Mouse (Mus musculus): ENCODE data around the gene 1700001K19Rik. TPM values are rescaled to one million over a fixed set of nuclear protein-coding genes. Genes with fewer than 3 reads are reported as not detected.
"Not testable (repeated sequence)": the region's sequence is repeated elsewhere in the genome, so short reads cannot be mapped to it uniquely, and the experiment has no call there.

The 1700001K19Rik gene
- polyA plus RNA-seq, 1 experiment from 2014 or later: not detected

DNA sequence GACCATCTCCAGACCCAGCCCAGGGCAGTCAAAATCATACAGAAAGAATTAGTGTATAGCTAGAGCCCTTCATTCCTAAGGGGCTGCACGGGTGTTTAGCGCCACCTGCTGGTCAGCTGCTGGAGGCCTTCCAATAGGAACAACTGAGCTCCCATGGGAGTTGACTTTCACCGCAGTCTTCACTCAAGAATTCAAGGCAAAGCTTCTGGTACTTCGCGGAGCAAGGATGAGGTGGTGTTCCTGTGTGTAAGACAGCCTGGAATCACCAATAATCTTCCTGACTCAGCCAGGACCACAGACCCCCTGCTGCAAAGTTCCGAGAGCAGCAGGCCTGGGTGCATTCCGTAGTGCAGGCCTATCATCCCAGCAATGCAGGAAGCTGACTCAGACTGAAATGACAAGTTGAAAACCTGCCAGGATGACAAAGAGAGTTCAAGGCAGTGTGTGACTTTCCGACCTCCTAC is 20.6 kb upstream of the 1700001K19Rik start:
- H3K4me1 ChIP-seq: peaks cover 14% of the 10 kb centered on the region
- H3K27ac ChIP-seq: no peak overlapping the region
- no peaks in the 10 kb centered on the region for H3K9me3 ChIP-seq
- H3K9ac ChIP-seq: no peak overlapping the region
- 31% methylated on average over 8 of the region's 8 CpGs for WGBS
- no peak overlapping the region for H3K4me2 ChIP-seq
- peak; percentile 52; the same call in 1 of the 2 replicates for ATAC-seq (ENCODE audit: low FRiP score)
- H3K36me3 ChIP-seq (replicated peaks): no peaks in the 10 kb centered on the region
- H3K4me3 ChIP-seq (replicated peaks): no peak overlapping the region
- H3K27me3 ChIP-seq: 0 out of 2 replicates have a peak, but pooled peaks cover 17% of the 10 kb centered on the region

DNA sequence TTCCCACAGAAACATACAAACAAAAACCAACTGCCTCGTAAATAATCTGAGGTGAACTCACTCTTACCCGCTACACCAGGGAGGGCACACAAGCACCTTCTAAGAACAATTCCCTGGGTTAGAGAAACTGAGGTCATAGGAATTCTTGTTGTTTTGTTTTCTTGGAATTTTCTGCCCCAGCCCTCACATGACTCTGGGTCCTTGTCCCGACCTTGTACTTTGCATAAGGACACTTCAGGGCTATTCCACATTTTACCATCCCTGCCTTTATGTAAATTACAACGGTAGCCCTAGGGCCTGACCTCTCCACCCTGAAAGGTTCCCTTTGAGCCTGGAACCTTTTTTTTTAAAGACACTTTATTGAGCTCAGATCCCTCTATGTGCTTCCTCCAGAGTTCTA is 20.1 kb upstream of the 1700001K19Rik start, which contains the start of gene Hsp90aa1:
Gene Hsp90aa1, minus strand, starts transcription at position 173 of the 400 bp plus-strand sequence.
- Histone ChIP-seq H3K4me2 (no peak within 1 kb of the TSS), H3K9me3 (no peaks in the 10 kb centered on the region), H3K4me3 (replicated peaks) (no peak within 1 kb of the TSS), H3K4me1 (peaks cover 14% of the 10 kb centered on the region), H3K27me3 (0 out of 2 replicates have a peak, but pooled peaks cover 22% of the 10 kb centered on the region), H3K9ac (no peak within 1 kb of the TSS), H3K27ac (no peak within 1 kb of the TSS), H3K36me3 (replicated peaks) (no peaks in the 10 kb centered on the region)
- WGBS: 48% methylated on average over 4 of the region's 4 CpGs
- no peak for ATAC-seq (ENCODE audit: low FRiP score)

DNA sequence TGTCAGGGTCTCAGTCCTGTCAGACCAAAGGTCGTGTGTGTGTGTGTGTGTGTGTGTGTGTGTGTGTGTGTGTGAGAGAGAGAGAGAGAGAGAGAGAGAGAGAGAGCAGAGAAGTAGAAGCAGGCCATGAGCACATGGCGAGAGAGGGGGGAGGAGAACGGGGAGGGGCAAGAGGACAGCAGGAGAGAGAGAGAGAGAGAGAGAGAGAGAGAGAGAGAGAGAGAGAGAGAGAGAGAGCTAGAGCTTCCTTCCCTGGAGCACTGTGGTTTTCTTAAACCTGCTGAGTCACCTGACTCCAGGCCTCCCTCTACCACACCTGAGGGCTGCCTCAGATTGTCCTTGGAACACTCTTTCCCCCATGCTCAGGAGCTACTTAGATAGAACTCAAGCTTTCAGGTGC is 18.9 kb upstream of the 1700001K19Rik start:
- 13% methylated on average over 1 of the region's 3 CpGs for WGBS
- H3K36me3 ChIP-seq (replicated peaks); H3K4me2 ChIP-seq; H3K4me3 ChIP-seq (replicated peaks); H3K27ac ChIP-seq; H3K9me3 ChIP-seq; ATAC-seq (ENCODE audit: low FRiP score): not testable (repeated sequence)
- 0 out of 2 replicates have a peak, but pooled peaks cover 22% of the 10 kb centered on the region for H3K27me3 ChIP-seq
- 0 out of 2 replicates have a peak overlapping the region, but pooled peaks have one; percentile 12 for H3K9ac ChIP-seq
- peaks cover 12% of the 10 kb centered on the region for H3K4me1 ChIP-seq

DNA sequence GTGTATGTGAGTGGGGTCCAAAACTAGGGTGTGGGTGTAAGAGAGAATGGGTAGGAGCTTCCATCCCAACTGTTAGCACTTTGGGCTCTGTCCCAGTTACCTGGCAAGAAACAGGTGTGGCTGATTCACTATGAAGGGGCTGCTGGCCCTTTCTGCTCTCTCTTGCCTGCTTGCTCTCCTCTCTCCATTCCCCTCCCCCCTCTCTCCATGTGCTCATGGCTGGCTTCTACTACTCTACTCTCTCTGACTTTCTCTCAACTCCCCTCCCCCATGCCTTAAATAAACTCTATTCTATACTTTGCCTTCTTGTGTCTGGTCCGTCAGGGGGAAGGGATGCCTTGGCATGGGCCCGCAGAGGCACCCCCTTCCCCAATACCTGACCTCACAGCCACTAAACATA is 18.3 kb upstream of the 1700001K19Rik start:
- H3K4me2 ChIP-seq: no peak overlapping the region
- H3K36me3 ChIP-seq (replicated peaks): no peaks in the 10 kb centered on the region
- H3K27ac ChIP-seq: no peak overlapping the region
- 0 out of 2 replicates have a peak overlapping the region, but pooled peaks have one; percentile 12 for H3K9ac ChIP-seq
- no peaks in the 10 kb centered on the region for H3K9me3 ChIP-seq
- no peak for ATAC-seq (ENCODE audit: low FRiP score)
- WGBS: 64% methylated on average over 2 of the region's 2 CpGs
- peaks cover 6% of the 10 kb centered on the region for H3K4me1 ChIP-seq
- no peak overlapping the region for H3K4me3 ChIP-seq (replicated peaks)
- 0 out of 2 replicates have a peak, but pooled peaks cover 22% of the 10 kb centered on the region for H3K27me3 ChIP-seq

DNA sequence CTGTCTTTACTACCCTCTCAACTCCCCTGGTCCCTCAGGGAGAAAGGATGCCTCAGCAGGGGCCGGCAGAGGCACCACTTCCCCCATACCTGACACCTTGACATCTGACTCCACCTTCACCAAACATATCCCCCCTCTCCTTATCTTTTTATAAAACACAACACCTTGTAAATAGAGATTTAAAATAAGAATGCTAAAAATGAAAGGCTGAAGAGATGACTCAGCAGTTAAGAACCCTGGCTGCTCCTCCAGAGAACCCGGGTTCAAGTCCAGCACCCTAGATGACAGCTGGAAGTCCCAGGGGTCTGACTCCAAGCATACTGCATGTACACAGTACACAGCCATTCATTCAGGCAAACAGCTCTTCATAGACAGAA is 16.7 kb upstream of the 1700001K19Rik start:
- Histone ChIP-seq H3K4me2 (no peak overlapping the region), H3K9me3 (no peaks in the 10 kb centered on the region), H3K36me3 (replicated peaks) (peaks cover 7% of the 10 kb centered on the region), H3K9ac (no peak overlapping the region), H3K27me3 (0 out of 2 replicates have a peak, but pooled peaks cover 14% of the 10 kb centered on the region), H3K4me1 (peaks cover 13% of the 10 kb centered on the region), H3K4me3 (replicated peaks) (no peak overlapping the region), H3K27ac (no peak overlapping the region)
- ATAC-seq (ENCODE audit: low FRiP score): no peak
- WGBS: 61% methylated on average over 2 of the region's 2 CpGs

DNA sequence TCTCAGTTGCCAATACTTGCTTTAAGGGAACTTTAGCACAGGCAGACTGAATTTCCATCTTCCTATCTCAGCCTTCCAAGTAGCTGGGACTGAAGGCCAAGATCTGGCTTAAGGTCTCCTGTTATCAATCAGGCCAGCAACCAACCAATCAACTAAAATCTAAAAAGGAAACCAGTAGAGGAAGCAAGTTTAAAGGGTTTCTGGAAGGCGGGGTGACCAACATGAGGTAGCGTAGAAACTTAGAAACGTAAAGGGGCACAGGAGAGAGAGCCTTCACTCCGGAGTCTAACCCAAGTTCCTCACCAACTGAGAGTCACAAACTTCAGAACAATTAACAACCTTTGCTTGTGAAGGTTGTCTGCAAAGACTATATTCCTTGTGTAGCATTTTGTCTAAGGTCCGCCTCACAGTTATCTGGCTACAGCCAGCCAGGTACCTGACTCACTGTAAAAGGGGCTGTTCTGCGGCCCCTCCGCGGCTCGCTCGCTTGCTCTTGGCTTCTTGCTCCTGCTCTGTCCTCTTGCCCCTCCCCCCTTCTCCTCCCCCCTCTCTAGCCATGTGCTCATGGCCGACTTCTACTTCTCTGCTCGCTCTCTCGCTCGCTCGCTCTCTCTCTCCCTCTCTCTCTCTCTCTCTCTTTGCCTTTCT is 16.2 kb upstream of the 1700001K19Rik start:
- Histone ChIP-seq H3K4me1 (peaks cover 16% of the 10 kb centered on the region), H3K9ac (no peak overlapping the region), H3K27ac (no peak overlapping the region), H3K9me3 (no peaks in the 10 kb centered on the region), H3K27me3 (0 out of 2 replicates have a peak, but pooled peaks cover 13% of the 10 kb centered on the region), H3K4me2 (no peak overlapping the region), H3K36me3 (replicated peaks) (peaks cover 10% of the 10 kb centered on the region), H3K4me3 (replicated peaks) (no peak overlapping the region)
- no peak for ATAC-seq (ENCODE audit: low FRiP score)
- WGBS: 47% methylated on average over 15 of the region's 15 CpGs

DNA sequence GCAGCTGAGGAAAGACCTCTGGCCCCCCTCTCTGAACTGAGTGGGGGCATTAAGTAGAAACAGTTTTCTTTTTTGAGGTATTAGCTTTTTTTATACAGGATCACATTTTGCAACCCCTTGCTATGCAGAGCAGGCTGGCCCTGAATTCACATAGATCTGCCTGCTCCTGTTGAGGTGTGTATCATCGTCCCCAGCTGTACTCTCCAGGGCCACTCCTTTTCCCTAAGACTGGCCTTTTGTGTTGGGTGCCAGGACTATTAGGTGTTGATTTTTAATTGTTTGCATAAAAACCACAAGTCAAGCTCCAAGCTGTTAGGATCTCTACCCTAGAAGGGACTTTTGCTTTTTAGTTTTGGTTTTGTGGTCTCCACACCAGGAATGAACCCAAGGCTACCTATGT is 15.7 kb upstream of the 1700001K19Rik start:
- Histone ChIP-seq H3K9ac (no peak overlapping the region), H3K27me3 (0 out of 2 replicates have a peak, but pooled peaks cover 13% of the 10 kb centered on the region), H3K36me3 (replicated peaks) (peaks cover 15% of the 10 kb centered on the region), H3K4me3 (replicated peaks) (no peak overlapping the region), H3K27ac (no peak overlapping the region), H3K9me3 (no peaks in the 10 kb centered on the region), H3K4me1 (peaks cover 19% of the 10 kb centered on the region), H3K4me2 (no peak overlapping the region)
- no peak for ATAC-seq (ENCODE audit: low FRiP score)
- 88% methylated on average over 1 of the region's 1 CpGs for WGBS

DNA sequence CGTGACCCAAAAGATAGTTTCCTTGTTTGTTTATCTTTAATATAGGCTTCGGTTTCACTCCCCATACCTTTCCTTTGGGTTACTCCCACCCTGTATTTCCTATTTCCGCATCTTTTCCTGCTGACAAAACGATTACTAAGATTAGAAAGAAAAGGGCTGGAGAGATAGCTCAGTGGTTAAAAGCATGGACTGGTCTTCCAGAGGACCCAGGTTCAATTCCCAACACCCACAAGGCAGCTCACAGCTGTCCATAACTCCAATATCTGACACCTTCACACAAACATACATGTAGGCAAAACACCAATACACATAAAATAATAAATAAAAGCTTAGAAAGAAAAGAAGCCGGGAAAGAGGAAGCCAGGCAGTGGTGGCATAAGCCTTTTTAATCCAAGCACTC is 15.0 kb upstream of the 1700001K19Rik start:
- peaks cover 19% of the 10 kb centered on the region for H3K36me3 ChIP-seq (replicated peaks)
- 0 out of 2 replicates have a peak overlapping the region, but pooled peaks have one; percentile 67 for H3K4me2 ChIP-seq
- peaks cover 19% of the 10 kb centered on the region for H3K4me1 ChIP-seq
- H3K27me3 ChIP-seq: 0 out of 2 replicates have a peak, but pooled peaks cover 13% of the 10 kb centered on the region
- WGBS: 74% methylated on average over 5 of the region's 5 CpGs
- no peaks in the 10 kb centered on the region for H3K9me3 ChIP-seq
- H3K9ac ChIP-seq: no peak overlapping the region
- H3K4me3 ChIP-seq (replicated peaks): no peak overlapping the region
- ATAC-seq (ENCODE audit: low FRiP score): no peak
- no peak overlapping the region for H3K27ac ChIP-seq

DNA sequence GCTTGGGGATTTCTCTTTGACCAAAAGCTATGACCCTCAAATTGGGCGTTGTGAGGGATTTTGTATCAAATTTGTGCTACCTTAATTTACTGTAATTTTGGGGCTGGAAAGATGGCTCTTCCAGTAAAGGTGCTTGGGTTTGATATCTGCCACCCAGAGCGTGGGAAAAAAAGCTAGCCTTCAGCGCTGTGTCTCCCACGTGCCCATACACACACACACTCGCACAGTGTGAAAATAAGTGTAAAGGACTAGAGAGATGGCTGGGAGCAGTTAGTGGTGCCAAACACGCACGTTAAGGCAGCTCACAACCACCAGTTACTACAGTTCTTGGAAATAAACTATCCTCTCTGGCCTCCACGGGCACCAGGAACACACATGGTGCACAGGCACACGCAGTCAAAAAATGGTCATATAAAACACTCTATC is 14.6 kb upstream of the 1700001K19Rik start:
- 45% methylated on average over 9 of the region's 9 CpGs for WGBS
- H3K4me1 ChIP-seq: peaks cover 19% of the 10 kb centered on the region
- H3K36me3 ChIP-seq (replicated peaks): peaks cover 22% of the 10 kb centered on the region
- peak overlapping the region; percentile 97 for H3K4me3 ChIP-seq (replicated peaks)
- H3K27me3 ChIP-seq: 0 out of 2 replicates have a peak, but pooled peaks cover 13% of the 10 kb centered on the region
- ATAC-seq (ENCODE audit: low FRiP score): 0 out of 2 replicates have a peak, but pooled peaks have one; percentile 12
- peak overlapping the region; percentile 84 for H3K27ac ChIP-seq
- H3K9ac ChIP-seq: peak overlapping the region; percentile 99
- H3K4me2 ChIP-seq: peak overlapping the region; percentile 67
- no peaks in the 10 kb centered on the region for H3K9me3 ChIP-seq

DNA sequence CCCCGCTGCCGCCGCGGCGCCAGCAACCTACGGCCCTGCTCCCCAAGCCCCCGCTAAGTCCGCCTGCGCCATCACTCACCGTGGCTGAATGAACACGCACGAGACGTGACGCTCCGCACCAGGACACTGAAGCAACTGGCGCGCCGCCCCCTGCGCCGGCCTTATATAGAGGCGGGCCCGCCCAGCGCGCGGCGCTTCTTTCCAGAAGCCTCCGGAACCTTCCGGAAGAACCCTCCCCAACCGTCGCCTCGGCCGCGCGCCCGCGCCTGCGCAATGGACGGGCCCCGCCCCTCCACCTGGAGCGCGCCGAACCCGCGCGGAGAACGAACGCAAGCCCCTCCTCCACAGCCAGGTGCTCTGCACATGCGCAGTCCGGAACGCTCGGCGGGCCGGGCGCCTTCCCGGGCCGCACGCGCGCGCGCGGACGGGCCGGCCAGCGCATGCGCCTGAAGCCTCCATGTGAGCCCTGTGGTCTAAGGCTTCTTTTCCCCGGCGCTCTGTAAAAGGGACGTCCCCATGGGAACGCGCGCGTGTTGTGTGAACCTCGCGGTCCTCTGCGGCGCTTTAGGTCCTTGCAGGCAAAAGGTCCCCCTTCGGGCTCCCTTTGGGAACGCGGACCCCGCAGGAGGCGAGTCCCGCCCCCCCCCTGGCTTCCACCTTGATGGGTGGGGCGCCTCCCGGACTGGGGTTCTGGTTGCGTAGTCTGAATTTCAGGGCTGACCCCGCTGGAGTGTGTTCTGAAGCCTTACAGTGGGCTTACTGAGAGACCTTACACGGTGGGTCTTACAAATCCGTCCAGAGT is 14.0 kb upstream of the 1700001K19Rik start:
- peak overlapping the region; percentile 99 for H3K9ac ChIP-seq
- under 1% methylated on average over 78 of the region's 89 CpGs for WGBS

DNA sequence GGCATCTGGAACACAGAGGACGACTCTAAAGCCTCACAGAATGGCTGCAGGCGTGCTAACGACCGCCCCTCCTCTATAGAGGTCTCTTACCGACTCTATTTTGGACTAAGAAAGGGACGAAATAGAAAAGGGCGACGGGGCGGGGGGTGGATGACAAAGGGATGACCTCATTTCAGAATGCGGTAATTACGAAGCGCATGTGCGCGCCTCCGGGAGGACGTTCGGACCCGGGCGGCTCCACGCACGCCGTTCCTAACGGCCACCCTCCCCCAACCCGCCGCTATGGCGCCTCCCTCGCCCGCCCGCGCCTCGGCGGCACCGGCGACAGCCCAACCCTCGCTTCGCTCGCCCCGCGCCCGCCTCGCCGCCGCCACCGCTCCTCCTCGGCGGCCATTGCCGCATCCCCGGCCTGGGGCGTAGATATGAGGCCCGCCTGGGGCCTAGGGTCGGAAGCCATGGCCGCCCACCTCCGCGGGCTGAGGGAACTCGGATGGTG is 13.3 kb upstream of the 1700001K19Rik start:
- peak overlapping the region; percentile 96 for H3K27ac ChIP-seq
- under 1% methylated on average over 54 of the region's 55 CpGs for WGBS
- peaks cover 30% of the 10 kb centered on the region for H3K36me3 ChIP-seq (replicated peaks)
- peak overlapping the region; percentile 99 for H3K9ac ChIP-seq
- H3K4me1 ChIP-seq: peaks cover 19% of the 10 kb centered on the region
- peak overlapping the region; percentile 67 for H3K4me2 ChIP-seq
- peak overlapping the region; percentile 97 for H3K4me3 ChIP-seq (replicated peaks)
- peak; percentile 75 for ATAC-seq (ENCODE audit: low FRiP score)
- no peaks in the 10 kb centered on the region for H3K9me3 ChIP-seq
- H3K27me3 ChIP-seq: 0 out of 2 replicates have a peak, but pooled peaks cover 13% of the 10 kb centered on the region

More for the DNA sequence above, 14.0 kb upstream of the 1700001K19Rik start:
- ATAC-seq (ENCODE audit: low FRiP score): peak; percentile 96
- Histone ChIP-seq H3K4me1 (peaks cover 19% of the 10 kb centered on the region), H3K4me3 (replicated peaks) (peak overlapping the region; percentile 97), H3K9me3 (no peaks in the 10 kb centered on the region), H3K27me3 (0 out of 2 replicates have a peak, but pooled peaks cover 13% of the 10 kb centered on the region), H3K36me3 (replicated peaks) (peaks cover 28% of the 10 kb centered on the region), H3K27ac (peak overlapping the region; percentile 96), H3K4me2 (peak overlapping the region; percentile 67)

DNA sequence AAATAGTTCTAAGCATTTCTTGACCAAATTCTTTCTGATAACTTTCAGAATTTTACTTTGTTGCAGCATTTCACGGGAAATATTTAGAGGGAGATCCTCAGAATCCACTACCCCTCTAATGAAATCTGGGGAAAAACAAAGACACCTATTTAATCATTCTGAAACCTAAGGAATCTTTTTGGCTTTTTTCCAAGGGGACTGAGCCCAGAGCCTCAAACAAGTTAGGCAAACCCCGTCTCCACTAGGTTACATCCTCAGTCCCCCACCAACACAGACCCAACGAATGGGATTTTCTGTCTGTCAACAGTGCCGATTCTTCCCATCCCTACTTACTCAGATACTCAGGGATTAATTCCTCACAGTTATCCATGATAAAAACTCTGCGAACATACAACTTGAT is 11.0 kb upstream of the 1700001K19Rik start:
- not testable (repeated sequence) for ATAC-seq (ENCODE audit: low FRiP score); H3K4me3 ChIP-seq (replicated peaks); H3K4me2 ChIP-seq; H3K9me3 ChIP-seq; H3K27ac ChIP-seq; H3K9ac ChIP-seq; H3K27me3 ChIP-seq
- 81% methylated on average over 5 of the region's 5 CpGs for WGBS
- peaks cover 19% of the 10 kb centered on the region for H3K4me1 ChIP-seq
- H3K36me3 ChIP-seq (replicated peaks): peaks cover 53% of the 10 kb centered on the region

All from forebrain, embryonic 12.5 days (tissue).